Mouse (Mus musculus): Measurements from ENCODE around the gene Kprp. TPM values are rescaled to one million over a fixed set of nuclear protein-coding genes. Genes with fewer than 3 reads are reported as not detected.
"Not testable (repeated sequence)": the region's sequence is repeated elsewhere in the genome, so short reads cannot be mapped to it uniquely, and the experiment has no call there.

Kprp gene
- not detected in 2 replicates for total RNA-seq (2015)
- total RNA-seq (2017) = not detected in 2 replicates

DNA sequence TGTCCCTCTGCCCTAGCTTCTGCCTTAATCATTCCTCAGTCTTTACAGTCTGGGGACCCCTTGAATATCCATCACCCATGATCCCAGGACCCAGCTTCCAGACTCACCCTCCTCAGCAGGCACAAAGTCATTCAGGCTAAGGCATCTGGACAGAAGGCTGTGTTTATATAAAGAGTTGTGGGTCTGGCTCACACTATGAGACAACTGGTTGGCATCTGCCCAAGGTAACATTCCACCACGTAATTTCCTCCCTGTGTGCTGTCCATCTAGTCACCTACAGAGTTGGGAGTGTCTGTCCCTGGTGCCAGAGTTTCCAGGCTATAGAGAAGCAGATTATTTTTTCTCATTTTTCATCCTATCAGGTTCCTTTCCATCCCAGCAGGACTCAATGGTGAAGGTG is at the start of gene Kprp:
Kprp (minus strand) TSS at position 140 of the 400 bp plus-strand sequence.
- ATAC-seq (replicated peaks; ENCODE audit: poor library complexity) = no peak

DNA sequence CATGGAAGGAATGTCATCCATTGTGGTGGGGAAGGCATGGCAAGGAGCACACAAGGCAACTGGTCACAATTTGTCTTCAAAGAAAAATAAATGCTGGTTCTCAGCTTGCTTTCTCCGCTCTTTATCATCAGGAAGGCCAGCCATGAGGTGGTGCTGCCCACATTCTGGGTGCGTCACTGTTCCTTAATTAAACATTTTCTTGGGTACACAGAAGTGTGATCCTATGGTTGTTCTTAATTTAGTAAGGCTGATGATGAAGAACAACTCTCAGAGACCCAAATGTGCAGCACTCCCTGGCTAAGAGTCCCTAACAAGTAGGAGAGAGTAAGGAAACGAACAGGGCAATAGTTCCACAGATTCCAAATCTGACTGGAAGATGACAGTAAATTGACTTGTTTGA is 47.1 kb upstream of the Kprp start:
- ATAC-seq (replicated peaks; ENCODE audit: poor library complexity) = no peak

DNA sequence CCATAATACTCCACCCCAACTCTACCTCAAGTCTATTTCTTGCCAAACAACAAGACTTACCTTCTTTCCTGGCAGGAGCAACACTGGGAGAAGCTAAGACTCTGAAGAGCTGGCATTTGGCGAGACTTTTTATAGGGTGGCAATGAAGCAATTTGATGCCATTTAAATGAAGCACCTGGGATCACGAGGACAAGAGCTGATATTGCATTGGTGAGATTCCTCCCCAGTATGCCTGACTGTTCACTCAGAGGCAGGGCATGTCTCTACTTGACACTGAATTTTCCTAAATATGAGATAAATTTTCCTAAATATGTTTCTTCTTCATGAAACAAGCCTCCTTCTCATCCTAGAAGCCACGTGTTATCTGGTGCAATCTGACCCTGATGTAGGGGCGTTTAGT is 43.1 kb upstream of the Kprp start, which contains the start of gene 2310050C09Rik:
2310050C09Rik (minus strand) TSS at position 101 of the 400 bp plus-strand sequence.
- no peak for ATAC-seq (replicated peaks; ENCODE audit: poor library complexity)

DNA sequence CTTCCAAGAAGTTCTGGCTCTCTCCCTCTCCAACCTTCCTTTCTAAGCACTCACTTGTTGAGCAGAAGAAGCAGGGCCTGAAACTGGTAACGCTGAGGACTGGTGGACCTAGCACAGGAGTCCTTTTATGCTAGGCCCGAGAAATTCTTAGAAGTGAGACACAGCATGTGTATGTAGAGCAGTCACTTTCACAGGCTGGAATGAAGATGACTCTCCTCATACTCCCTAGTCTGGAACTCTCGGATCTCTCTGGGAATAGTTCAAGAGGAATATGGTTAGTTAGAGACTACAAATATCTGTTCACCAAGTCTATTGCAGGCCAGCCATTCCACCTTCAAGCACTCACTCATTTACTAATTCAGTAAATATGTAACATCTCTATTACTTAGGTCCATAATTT is 24.1 kb upstream of the Kprp start, which contains the start of gene Lce1l:
Lce1l (minus strand) TSS at position 101 of the 400 bp plus-strand sequence.
- ATAC-seq (replicated peaks; ENCODE audit: poor library complexity) = no peak

DNA sequence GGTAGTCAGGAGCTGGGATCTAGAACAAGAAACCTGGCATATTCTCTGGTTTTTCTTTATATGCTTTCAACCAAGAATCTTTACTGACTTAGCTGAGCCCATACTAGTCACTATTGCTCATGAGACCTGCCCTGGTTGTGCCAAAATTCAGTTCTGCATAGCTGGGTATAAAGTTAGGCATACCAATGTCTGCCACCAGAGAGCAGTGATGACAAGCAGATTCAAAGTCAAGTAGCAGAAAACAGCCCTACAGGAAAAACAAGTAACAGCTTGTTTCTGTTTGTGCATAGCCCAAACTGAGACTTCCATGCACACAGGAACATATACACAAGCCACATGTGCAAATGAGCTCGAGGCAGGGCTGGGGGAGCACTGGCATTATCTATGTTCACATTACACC is 1.2 kb downstream of the Kprp start:
- ATAC-seq (replicated peaks; ENCODE audit: poor library complexity) = no peak

DNA sequence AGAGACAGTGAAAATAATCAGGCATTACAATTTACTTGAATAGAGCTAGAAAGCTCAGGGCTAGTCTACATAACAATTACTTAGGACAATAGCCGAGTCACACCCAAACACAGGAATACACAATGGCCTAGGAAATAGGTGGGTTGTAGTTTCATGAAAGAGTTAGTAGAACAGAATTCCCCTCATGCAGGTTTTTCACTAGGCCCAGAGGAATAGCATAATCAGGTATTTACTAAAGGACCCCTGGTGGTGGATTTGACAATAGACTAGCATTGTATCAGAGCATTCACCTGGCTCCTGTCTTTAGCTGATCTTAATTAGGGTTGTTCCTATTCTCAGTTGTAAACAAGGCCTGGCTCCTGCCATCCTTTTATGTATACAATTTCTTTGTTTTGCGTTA is 11.0 kb downstream of the Kprp start:
- ATAC-seq (replicated peaks; ENCODE audit: poor library complexity) = not testable (repeated sequence)

DNA sequence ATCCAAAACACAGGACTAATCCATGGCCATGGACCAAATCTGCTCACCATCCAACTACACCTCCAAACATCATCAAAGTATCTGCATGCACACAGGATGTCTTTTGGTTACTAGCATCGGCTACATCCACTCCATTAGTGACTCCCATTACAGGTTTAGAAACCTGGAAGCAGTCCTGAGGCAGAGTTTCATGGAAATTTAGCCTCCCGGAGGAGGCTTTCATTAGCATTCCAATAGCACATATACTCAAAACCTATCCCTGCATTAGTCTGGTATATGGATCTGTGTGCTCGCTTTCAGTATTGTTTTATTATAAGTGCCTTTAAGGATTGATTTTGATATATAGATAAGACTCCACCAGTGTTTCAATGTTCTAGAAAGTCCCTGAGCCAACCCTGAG is 11.5 kb downstream of the Kprp start:
- no peak for ATAC-seq (replicated peaks; ENCODE audit: poor library complexity)

DNA sequence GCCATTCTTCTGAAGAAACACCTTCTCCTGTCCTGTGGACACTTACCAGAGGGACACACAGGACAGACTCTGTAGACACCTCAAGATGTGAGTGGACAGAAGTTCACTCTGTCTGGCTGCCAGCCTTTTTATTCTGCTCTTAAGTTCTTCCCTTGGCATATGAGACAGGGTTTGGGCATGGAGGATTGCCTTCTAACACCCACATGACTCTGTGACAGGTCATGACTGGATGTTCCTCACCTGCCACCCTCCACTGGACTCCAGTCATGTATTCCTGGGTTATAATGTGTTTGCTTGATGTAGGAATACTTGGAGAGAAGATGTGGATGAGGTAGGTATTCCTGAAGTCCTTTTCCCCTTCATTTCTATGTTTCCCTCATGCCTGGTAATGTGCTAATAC is 19.3 kb downstream of the Kprp start, which contains the start of gene Lce1k:
Lce1k (minus strand) TSS at position 101 of the 400 bp plus-strand sequence.
- no peak for ATAC-seq (replicated peaks; ENCODE audit: poor library complexity)

DNA sequence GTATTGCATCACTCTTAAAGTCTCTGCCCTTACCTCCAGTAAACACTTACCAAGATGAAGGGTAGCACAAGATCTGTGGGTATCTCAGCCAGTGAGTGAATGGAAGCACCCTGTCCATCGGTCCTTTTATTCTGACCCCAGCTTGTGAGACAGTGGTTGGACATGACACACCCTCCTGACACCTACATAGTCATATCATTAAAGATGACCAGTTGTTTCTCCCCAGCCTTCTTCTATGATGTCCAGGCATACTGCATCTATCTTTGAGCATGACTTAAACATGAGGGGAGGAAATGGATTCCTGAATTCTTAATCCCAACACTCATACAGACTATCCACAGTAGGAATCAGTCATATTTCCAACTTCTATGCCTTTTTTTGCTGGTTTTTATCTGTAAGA is 36.6 kb downstream of the Kprp start, which contains the start of gene Lce1j:
Lce1j (minus strand) TSS at position 101 of the 400 bp plus-strand sequence.
- ATAC-seq (replicated peaks; ENCODE audit: poor library complexity) = no peak

DNA sequence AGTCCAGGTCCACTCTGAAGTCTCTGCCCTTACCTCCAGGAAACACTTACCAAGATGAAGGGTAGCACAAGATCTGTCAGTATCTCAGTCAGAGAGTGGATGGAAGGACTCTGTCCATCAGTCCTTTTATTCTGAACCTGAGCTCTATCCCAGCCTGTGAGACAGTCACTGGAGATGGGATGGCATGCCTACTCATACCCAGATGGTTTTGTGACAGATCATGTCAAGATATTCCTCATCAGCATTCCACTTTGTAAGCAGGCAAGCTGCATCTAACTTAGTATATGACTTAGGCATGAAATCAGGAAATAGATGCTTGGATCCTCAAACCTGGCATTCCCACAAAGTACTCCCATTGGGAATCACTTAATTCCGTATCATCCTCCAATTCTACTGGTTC is 48.2 kb downstream of the Kprp start, which contains the start of gene Lce1i:
Lce1i (minus strand) TSS at position 101 of the 400 bp plus-strand sequence.
- no peak for ATAC-seq (replicated peaks; ENCODE audit: poor library complexity)

Other genes starting within 250 kb of the Kprp start
- not detected in 2 replicates for gene Smcp, start 238.2 kb downstream of the Kprp start, total RNA-seq (2015)
- gene Smcp, start 238.2 kb downstream of the Kprp start, total RNA-seq (2017) = not detected in 2 replicates
- not detected in 2 replicates for gene 2210017I01Rik, start 219.8 kb downstream of the Kprp start, total RNA-seq (2015)
- not detected in 2 replicates for gene 2210017I01Rik, start 219.8 kb downstream of the Kprp start, total RNA-seq (2017)
- gene Lce6a, start 205.6 kb downstream of the Kprp start, total RNA-seq (2015) = not detected in 2 replicates
- not detected in 2 replicates for gene Lce6a, start 205.6 kb downstream of the Kprp start, total RNA-seq (2017)
- not detected in 2 replicates for gene Lce1a1, start 178.9 kb downstream of the Kprp start, total RNA-seq (2015)
- not detected in 2 replicates for gene Lce1a1, start 178.9 kb downstream of the Kprp start, total RNA-seq (2017)
- gene Lce1b, start 170.3 kb downstream of the Kprp start, total RNA-seq (2015) = not detected in 2 replicates
- gene Lce1b, start 170.3 kb downstream of the Kprp start, total RNA-seq (2017) = not detected in 2 replicates
- not detected in 2 replicates for gene Lce1a2, start 156.9 kb downstream of the Kprp start, total RNA-seq (2015)
- gene Lce1a2, start 156.9 kb downstream of the Kprp start, total RNA-seq (2017) = not detected in 2 replicates
- gene Lce1c, start 148.0 kb downstream of the Kprp start, total RNA-seq (2015) = not detected in 2 replicates
- not detected in 2 replicates for gene Lce1c, start 148.0 kb downstream of the Kprp start, total RNA-seq (2017)
- gene Lce1d, start 140.0 kb downstream of the Kprp start, total RNA-seq (2015) = not detected in 2 replicates
- gene Lce1d, start 140.0 kb downstream of the Kprp start, total RNA-seq (2017) = not detected in 2 replicates
- gene Lce1e, start 118.2 kb downstream of the Kprp start, total RNA-seq (2015) = not detected in 2 replicates
- gene Lce1e, start 118.2 kb downstream of the Kprp start, total RNA-seq (2017) = not detected in 2 replicates
- not detected in 2 replicates for gene Lce1f, start 106.9 kb downstream of the Kprp start, total RNA-seq (2015)
- not detected in 2 replicates for gene Lce1f, start 106.9 kb downstream of the Kprp start, total RNA-seq (2017)
- gene Gm38119, start 88.2 kb downstream of the Kprp start, total RNA-seq (2015) = not detected in 2 replicates
- gene Gm38119, start 88.2 kb downstream of the Kprp start, total RNA-seq (2017) = not detected in 2 replicates
- not detected in 2 replicates for gene Lce1g, start 74.9 kb downstream of the Kprp start, total RNA-seq (2015)
- not detected in 2 replicates for gene Lce1g, start 74.9 kb downstream of the Kprp start, total RNA-seq (2017)
- gene Lce1h, start 62.2 kb downstream of the Kprp start, total RNA-seq (2015) = not detected in 2 replicates
- gene Lce1h, start 62.2 kb downstream of the Kprp start, total RNA-seq (2017) = not detected in 2 replicates
- gene Lce1i, start 48.3 kb downstream of the Kprp start, total RNA-seq (2015) = not detected in 2 replicates
- not detected in 2 replicates for gene Lce1i, start 48.3 kb downstream of the Kprp start, total RNA-seq (2017)
- gene Lce1j, start 36.7 kb downstream of the Kprp start, total RNA-seq (2015) = not detected in 2 replicates
- not detected in 2 replicates for gene Lce1j, start 36.7 kb downstream of the Kprp start, total RNA-seq (2017)
- not detected in 2 replicates for gene Lce1k, start 19.4 kb downstream of the Kprp start, total RNA-seq (2015)
- not detected in 2 replicates for gene Lce1k, start 19.4 kb downstream of the Kprp start, total RNA-seq (2017)
- gene Lce1l, start 24.0 kb upstream of the Kprp start, total RNA-seq (2015) = not detected in 2 replicates
- gene Lce1l, start 24.0 kb upstream of the Kprp start, total RNA-seq (2017) = not detected in 2 replicates
- gene 2310050C09Rik, start 43.0 kb upstream of the Kprp start, total RNA-seq (2015) = not detected in 2 replicates
- not detected in 2 replicates for gene 2310050C09Rik, start 43.0 kb upstream of the Kprp start, total RNA-seq (2017)
- not detected in 2 replicates for gene Lce3a, start 99.0 kb upstream of the Kprp start, total RNA-seq (2015)
- not detected in 2 replicates for gene Lce3a, start 99.0 kb upstream of the Kprp start, total RNA-seq (2017)
- gene Lce3b, start 105.7 kb upstream of the Kprp start, total RNA-seq (2015) = not detected in 2 replicates
- not detected in 2 replicates for gene Lce3b, start 105.7 kb upstream of the Kprp start, total RNA-seq (2017)
- gene Lce3c, start 117.2 kb upstream of the Kprp start, total RNA-seq (2015) = not detected in 2 replicates
- gene Lce3c, start 117.2 kb upstream of the Kprp start, total RNA-seq (2017) = not detected in 2 replicates
- not detected in 2 replicates for gene Lce3d, start 130.1 kb upstream of the Kprp start, total RNA-seq (2015)
- not detected in 2 replicates for gene Lce3d, start 130.1 kb upstream of the Kprp start, total RNA-seq (2017)
- not detected in 2 replicates for gene Lce3e, start 139.8 kb upstream of the Kprp start, total RNA-seq (2015)
- not detected in 2 replicates for gene Lce3e, start 139.8 kb upstream of the Kprp start, total RNA-seq (2017)
- not detected in 2 replicates for gene Lce3f, start 165.0 kb upstream of the Kprp start, total RNA-seq (2015)
- not detected in 2 replicates for gene Lce3f, start 165.0 kb upstream of the Kprp start, total RNA-seq (2017)
- gene Crct1, start 188.4 kb upstream of the Kprp start, total RNA-seq (2015) = not detected in 2 replicates
- gene Crct1, start 188.4 kb upstream of the Kprp start, total RNA-seq (2017) = not detected in 2 replicates
- gene Lce1m, start 191.8 kb upstream of the Kprp start, total RNA-seq (2015) = not detected in 2 replicates
- not detected in 2 replicates for gene Lce1m, start 191.8 kb upstream of the Kprp start, total RNA-seq (2017)
- gene Gm4858, start 241.6 kb upstream of the Kprp start, total RNA-seq (2015) = not detected in 2 replicates
- not detected in 2 replicates for gene Gm4858, start 241.6 kb upstream of the Kprp start, total RNA-seq (2017)